Comparison of ENCODE assay signal across 23 mouse cellular contexts in the genomic region with DNA sequence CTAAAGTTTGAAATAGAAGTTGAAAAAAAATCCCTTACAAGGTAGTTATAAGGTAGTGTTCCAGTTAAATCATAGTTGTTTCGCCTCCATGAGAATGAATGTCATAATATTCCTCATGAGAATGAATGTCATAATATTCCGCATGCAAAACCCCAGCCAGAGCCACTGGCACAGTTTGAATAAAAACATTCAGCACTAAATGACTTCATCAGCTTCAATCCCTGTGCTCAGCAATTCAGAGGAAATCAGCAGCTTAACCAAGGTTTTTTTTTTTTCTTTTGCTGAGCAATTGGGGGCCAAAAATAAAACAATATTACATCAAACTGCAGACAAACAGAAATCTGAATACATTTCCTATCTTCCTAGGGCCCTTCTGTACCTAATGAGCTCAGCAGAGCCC.
"Had no signal": no experiment of that assay in that cellular context is flagged by ENCODE, and none has a peak within 500 bp of the region (broad histone marks: within the 10 kb centered on the region; RNA-seq: fewer than 3 reads in every experiment).

No protein-coding gene starts in this region.

- H3K4me3 ChIP-seq: kidney, embryonic 15.5 days; limb, embryonic 10.5 days; limb, embryonic 13.5 days; liver, embryonic 12.5 days; liver, embryonic 15.5 days; lung, embryonic 15.5 days; midbrain, embryonic 12.5 days; midbrain, embryonic 15.5 days; myocyte; stomach, embryonic 15.5 days had no signal

- H3K9me3 ChIP-seq: kidney, embryonic 15.5 days; limb, embryonic 10.5 days; limb, embryonic 13.5 days; liver, embryonic 12.5 days; liver, embryonic 15.5 days; lung, embryonic 15.5 days; midbrain, embryonic 12.5 days; midbrain, embryonic 15.5 days; stomach, embryonic 15.5 days had no signal

- H3K4me1 ChIP-seq: kidney, embryonic 15.5 days; limb, embryonic 10.5 days; limb, embryonic 13.5 days; liver, embryonic 12.5 days; liver, embryonic 15.5 days; lung, embryonic 15.5 days; midbrain, embryonic 12.5 days; midbrain, embryonic 15.5 days; stomach, embryonic 15.5 days had no signal

- H3K27ac ChIP-seq: kidney, embryonic 15.5 days; limb, embryonic 10.5 days; limb, embryonic 13.5 days; liver, embryonic 12.5 days; liver, embryonic 15.5 days; lung, embryonic 15.5 days; midbrain, embryonic 12.5 days; midbrain, embryonic 15.5 days; stomach, embryonic 15.5 days had no signal

- H3K36me3 ChIP-seq: kidney, embryonic 15.5 days; limb, embryonic 10.5 days; limb, embryonic 13.5 days; liver, embryonic 12.5 days; liver, embryonic 15.5 days; lung, embryonic 15.5 days; midbrain, embryonic 12.5 days; midbrain, embryonic 15.5 days; stomach, embryonic 15.5 days had no signal

- H3K27me3 ChIP-seq: kidney, embryonic 15.5 days; limb, embryonic 13.5 days; liver, embryonic 12.5 days; liver, embryonic 15.5 days; lung, embryonic 15.5 days; midbrain, embryonic 12.5 days; midbrain, embryonic 15.5 days; stomach, embryonic 15.5 days had no signal

- DNase-seq: kidney, adult 11 months; kidney, adult 8-10 months; kidney, postnatal 10 days; kidney, postnatal 36 days; liver; lung, adult 18-20 months; lung, postnatal 14 days; lung, postnatal 4 days; retina, postnatal 1 day; right cerebral cortex, postnatal 25 days; spleen, adult 18-20 months; thymus, adult 18-20 months; thymus, postnatal 36 days had no signal

- ATAC-seq: liver, embryonic 12.5 days; midbrain, embryonic 15.5 days had no signal

- H3K4me2 ChIP-seq: kidney, embryonic 15.5 days; limb, embryonic 13.5 days; liver, embryonic 12.5 days; liver, embryonic 15.5 days; lung, embryonic 15.5 days; midbrain, embryonic 12.5 days; midbrain, embryonic 15.5 days; stomach, embryonic 15.5 days had no signal

- H3K9ac ChIP-seq: kidney, embryonic 15.5 days; limb, embryonic 13.5 days; liver, embryonic 12.5 days; liver, embryonic 15.5 days; lung, embryonic 15.5 days; midbrain, embryonic 12.5 days; midbrain, embryonic 15.5 days; stomach, embryonic 15.5 days had no signal
